Mouse (Mus musculus): Measurements from ENCODE around the gene Mansc4. TPM values are rescaled to one million over a fixed set of nuclear protein-coding genes. Genes with fewer than 3 reads are reported as not detected.

The Mansc4 gene
- polyA plus RNA-seq, 1 experiment = 0.10 TPM

DNA sequence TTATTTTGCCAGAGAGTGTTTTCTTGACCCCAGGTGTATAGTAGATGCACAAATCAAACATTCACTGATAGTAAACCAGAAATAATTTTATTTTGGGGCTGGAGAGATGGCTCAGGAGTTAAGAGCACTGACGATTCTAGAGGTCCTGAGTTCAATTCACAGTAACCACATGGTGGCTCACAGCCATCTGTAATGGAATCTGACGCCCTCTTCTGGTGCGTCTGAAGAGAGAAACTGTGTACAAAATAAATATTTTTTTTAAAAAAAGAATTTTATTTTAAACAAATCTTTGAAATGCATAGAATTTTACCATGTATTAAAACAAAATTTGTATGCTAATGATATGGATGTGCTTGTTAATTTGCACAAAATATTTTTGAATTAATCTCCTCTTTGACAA lies 1.7 kb upstream of the Mansc4 start:
- no peak for TF ChIP-seq MAX (IDR thresholded peaks at IDR 0.05; ENCODE audit: low read depth)
- TF ChIP-seq CEBPB (IDR thresholded peaks at IDR 0.05; ENCODE audit: insufficient read depth, poor library complexity, severe bottlenecking) = no peak
- TF ChIP-seq REST (IDR thresholded peaks at IDR 0.05; ENCODE audit: insufficient read depth, insufficient read length) = no peak
- no peak for TF ChIP-seq POLR2AphosphoS2 (IDR thresholded peaks at IDR 0.05; ENCODE audit: insufficient read length, low read depth)
- TF ChIP-seq SRF (IDR thresholded peaks at IDR 0.05; ENCODE audit: control insufficient read depth, insufficient read length, low read depth) = no peak
- TF ChIP-seq E2F4 (IDR thresholded peaks at IDR 0.05; ENCODE audit: insufficient read depth) = no peak
- no peak for TF ChIP-seq USF1 (IDR thresholded peaks at IDR 0.05; ENCODE audit: low read depth)
- no peak for TF ChIP-seq MYOG (IDR thresholded peaks at IDR 0.05; ENCODE audit: control insufficient read depth in 1 of 3, insufficient read depth in 1 of 3, insufficient read length in 2 of 3, low read depth in 2 of 3)
- no peak for TF ChIP-seq TCF12 (IDR thresholded peaks at IDR 0.05; ENCODE audit: insufficient read depth, poor library complexity, severe bottlenecking)
- no peak for TF ChIP-seq TCF3 (IDR thresholded peaks at IDR 0.05; ENCODE audit: insufficient read length, low read depth)
- TF ChIP-seq POLR2A (IDR thresholded peaks at IDR 0.05; ENCODE audit: insufficient read length, low read depth) = no peak
- no peak for TF ChIP-seq MYOD1 (IDR thresholded peaks at IDR 0.05; ENCODE audit: control insufficient read depth in 1 of 3, insufficient read length in 2 of 3, low read depth in 2 of 3)
- Histone ChIP-seq H3K79me2 (ENCODE audit: control insufficient read depth, insufficient read depth) (peaks cover 17% of the 10 kb centered on the region), H3K36me3 (ENCODE audit: control insufficient read depth, insufficient read depth) (no peaks in the 10 kb centered on the region), H3K4me2 (ENCODE audit: low read depth) (no peak overlapping the region), H3K27me3 (ENCODE audit: control insufficient read depth, insufficient read depth, insufficient read length) (no peaks in the 10 kb centered on the region), H3K4me3 (no peak overlapping the region), H3ac (ENCODE audit: control insufficient read depth, insufficient read length) (no peak overlapping the region)

DNA sequence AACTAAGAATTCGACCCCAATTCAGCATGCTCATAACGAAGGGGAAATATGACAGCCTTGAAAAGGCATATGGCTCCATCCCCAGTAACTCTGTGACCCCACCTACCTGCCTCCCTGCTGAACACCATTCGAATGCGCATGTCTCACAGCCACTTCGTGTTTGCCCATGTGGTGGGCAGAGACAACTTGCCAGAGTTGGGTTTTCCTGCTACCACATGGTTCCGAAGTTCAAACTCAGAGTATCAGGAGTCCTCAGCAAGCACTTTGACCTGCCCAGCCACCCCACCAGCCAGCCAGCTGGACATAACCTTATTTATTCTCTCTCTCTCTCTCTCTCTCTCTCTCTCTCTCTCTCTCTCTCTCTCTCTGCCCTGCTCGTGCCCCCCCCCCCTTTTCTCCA lies 904 bp upstream of the Mansc4 start:
- H3K36me3 ChIP-seq (ENCODE audit: control insufficient read depth, insufficient read depth) = no peaks in the 10 kb centered on the region
- H3K27me3 ChIP-seq (ENCODE audit: control insufficient read depth, insufficient read depth, insufficient read length) = no peaks in the 10 kb centered on the region
- H3K4me2 ChIP-seq (ENCODE audit: low read depth) = no peak overlapping the region
- H3K4me3 ChIP-seq = no peak overlapping the region
- TF ChIP-seq SRF (IDR thresholded peaks at IDR 0.05; ENCODE audit: control insufficient read depth, insufficient read length, low read depth) (no peak), REST (IDR thresholded peaks at IDR 0.05; ENCODE audit: insufficient read depth, insufficient read length) (no peak), POLR2AphosphoS2 (IDR thresholded peaks at IDR 0.05; ENCODE audit: insufficient read length, low read depth) (no peak), MAX (IDR thresholded peaks at IDR 0.05; ENCODE audit: low read depth) (no peak), TCF12 (IDR thresholded peaks at IDR 0.05; ENCODE audit: insufficient read depth, poor library complexity, severe bottlenecking) (no peak), CEBPB (IDR thresholded peaks at IDR 0.05; ENCODE audit: insufficient read depth, poor library complexity, severe bottlenecking) (no peak), E2F4 (IDR thresholded peaks at IDR 0.05; ENCODE audit: insufficient read depth) (no peak), POLR2A (IDR thresholded peaks at IDR 0.05; ENCODE audit: insufficient read length, low read depth) (no peak), MYOG (IDR thresholded peaks at IDR 0.05; ENCODE audit: control insufficient read depth in 1 of 3, insufficient read depth in 1 of 3, insufficient read length in 2 of 3, low read depth in 2 of 3) (no peak)
- peaks cover 10% of the 10 kb centered on the region for H3K79me2 ChIP-seq (ENCODE audit: control insufficient read depth, insufficient read depth)
- no peak overlapping the region for H3ac ChIP-seq (ENCODE audit: control insufficient read depth, insufficient read length)

DNA sequence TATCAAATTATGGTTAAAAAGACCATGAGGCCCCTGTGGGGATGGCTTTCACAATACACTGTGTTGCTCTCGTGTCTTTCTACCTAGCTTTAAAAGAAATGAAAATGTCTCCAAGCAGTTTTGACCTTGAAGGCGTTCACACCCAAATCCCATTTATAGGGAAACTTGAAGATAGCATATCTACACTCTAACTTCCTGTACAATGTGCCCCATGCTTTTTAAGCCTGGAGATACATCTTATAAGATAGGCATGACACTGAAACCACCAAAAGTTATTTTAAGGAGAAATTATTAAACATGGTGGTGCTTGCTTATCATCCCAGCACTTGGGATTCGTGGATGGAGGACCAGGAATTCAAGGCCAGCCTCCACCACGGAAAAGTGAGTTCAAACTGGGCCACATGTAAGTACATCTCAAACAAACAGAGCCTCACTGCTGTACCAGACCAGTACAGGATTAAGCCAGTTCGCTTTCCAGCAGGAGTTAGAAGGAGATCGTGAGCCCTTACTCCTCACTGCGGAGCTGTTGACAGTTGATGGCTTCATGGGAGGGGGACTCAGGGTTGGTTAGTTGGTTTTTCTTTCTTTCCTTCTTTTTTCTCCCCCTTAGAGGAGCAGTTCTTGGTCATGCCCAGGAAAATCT lies 1.3 kb downstream of the Mansc4 start:
- Histone ChIP-seq H3K36me3 (ENCODE audit: control insufficient read depth, insufficient read depth) (no peaks in the 10 kb centered on the region), H3ac (ENCODE audit: control insufficient read depth, insufficient read length) (no peak overlapping the region), H3K79me2 (ENCODE audit: control insufficient read depth, insufficient read depth) (no peaks in the 10 kb centered on the region), H3K4me2 (ENCODE audit: low read depth) (no peak overlapping the region), H3K4me3 (no peak overlapping the region), H3K27me3 (ENCODE audit: control insufficient read depth, insufficient read depth, insufficient read length) (no peaks in the 10 kb centered on the region)
- no peak for TF ChIP-seq USF1 (IDR thresholded peaks at IDR 0.05; ENCODE audit: low read depth)
- TF ChIP-seq TCF12 (IDR thresholded peaks at IDR 0.05; ENCODE audit: insufficient read depth, poor library complexity, severe bottlenecking) = no peak
- TF ChIP-seq POLR2A (IDR thresholded peaks at IDR 0.05; ENCODE audit: insufficient read length, low read depth) = no peak
- TF ChIP-seq CEBPB (IDR thresholded peaks at IDR 0.05; ENCODE audit: insufficient read depth, poor library complexity, severe bottlenecking) = no peak
- TF ChIP-seq MAX (IDR thresholded peaks at IDR 0.05; ENCODE audit: low read depth) = no peak
- TF ChIP-seq REST (IDR thresholded peaks at IDR 0.05; ENCODE audit: insufficient read depth, insufficient read length) = no peak
- TF ChIP-seq MYOD1 (IDR thresholded peaks at IDR 0.05; ENCODE audit: control insufficient read depth in 1 of 3, insufficient read length in 2 of 3, low read depth in 2 of 3) = no peak
- no peak for TF ChIP-seq TCF3 (IDR thresholded peaks at IDR 0.05; ENCODE audit: insufficient read length, low read depth)
- TF ChIP-seq E2F4 (IDR thresholded peaks at IDR 0.05; ENCODE audit: insufficient read depth) = no peak
- TF ChIP-seq POLR2AphosphoS2 (IDR thresholded peaks at IDR 0.05; ENCODE audit: insufficient read length, low read depth) = no peak
- no peak for TF ChIP-seq SRF (IDR thresholded peaks at IDR 0.05; ENCODE audit: control insufficient read depth, insufficient read length, low read depth)
- TF ChIP-seq MYOG (IDR thresholded peaks at IDR 0.05; ENCODE audit: control insufficient read depth in 1 of 3, insufficient read depth in 1 of 3, insufficient read length in 2 of 3, low read depth in 2 of 3) = no peak

DNA sequence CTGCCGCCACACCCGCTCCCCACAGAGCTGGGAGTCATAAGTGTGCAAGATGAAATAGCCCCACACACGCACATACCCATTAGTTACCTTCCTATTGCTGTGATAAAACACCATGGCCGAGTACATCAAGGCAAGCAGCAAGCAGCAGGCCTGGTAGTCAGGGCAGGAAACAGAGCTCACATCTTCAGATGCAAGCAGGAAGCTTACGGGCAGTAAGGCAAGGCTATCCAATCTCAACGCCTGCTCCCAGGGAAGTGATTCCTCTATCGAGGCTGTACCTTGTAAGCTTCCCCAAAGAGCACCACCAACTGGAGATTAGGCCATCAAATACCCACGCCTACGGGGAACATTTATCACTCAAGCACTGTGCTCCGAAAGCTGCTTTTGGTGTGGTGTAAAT lies 6.9 kb downstream of the Mansc4 start:
- no peak for TF ChIP-seq CEBPB (IDR thresholded peaks at IDR 0.05; ENCODE audit: insufficient read depth, poor library complexity, severe bottlenecking)
- TF ChIP-seq TCF3 (IDR thresholded peaks at IDR 0.05; ENCODE audit: insufficient read length, low read depth) = no peak
- no peak for TF ChIP-seq MYOD1 (IDR thresholded peaks at IDR 0.05; ENCODE audit: control insufficient read depth in 1 of 3, insufficient read length in 2 of 3, low read depth in 2 of 3)
- no peak for TF ChIP-seq E2F4 (IDR thresholded peaks at IDR 0.05; ENCODE audit: insufficient read depth)
- no peak for TF ChIP-seq MAX (IDR thresholded peaks at IDR 0.05; ENCODE audit: low read depth)
- no peak for TF ChIP-seq SRF (IDR thresholded peaks at IDR 0.05; ENCODE audit: control insufficient read depth, insufficient read length, low read depth)
- TF ChIP-seq MYOG (IDR thresholded peaks at IDR 0.05; ENCODE audit: control insufficient read depth in 1 of 3, insufficient read depth in 1 of 3, insufficient read length in 2 of 3, low read depth in 2 of 3) = no peak
- no peak for TF ChIP-seq REST (IDR thresholded peaks at IDR 0.05; ENCODE audit: insufficient read depth, insufficient read length)
- no peak for TF ChIP-seq USF1 (IDR thresholded peaks at IDR 0.05; ENCODE audit: low read depth)
- no peak for TF ChIP-seq POLR2A (IDR thresholded peaks at IDR 0.05; ENCODE audit: insufficient read length, low read depth)
- TF ChIP-seq POLR2AphosphoS2 (IDR thresholded peaks at IDR 0.05; ENCODE audit: insufficient read length, low read depth) = no peak
- TF ChIP-seq TCF12 (IDR thresholded peaks at IDR 0.05; ENCODE audit: insufficient read depth, poor library complexity, severe bottlenecking) = no peak
- Histone ChIP-seq H3K4me2 (ENCODE audit: low read depth) (no peak overlapping the region), H3ac (ENCODE audit: control insufficient read depth, insufficient read length) (no peak overlapping the region), H3K27me3 (ENCODE audit: control insufficient read depth, insufficient read depth, insufficient read length) (no peaks in the 10 kb centered on the region), H3K4me3 (no peak overlapping the region), H3K79me2 (ENCODE audit: control insufficient read depth, insufficient read depth) (no peaks in the 10 kb centered on the region), H3K36me3 (ENCODE audit: control insufficient read depth, insufficient read depth) (no peaks in the 10 kb centered on the region)

Measured in myocyte (in vitro differentiated cells).